Mouse (Mus musculus) E14TG2a.4 (cell line): Measurements from ENCODE around the gene Wdr72.

Experiments
- H3K27me3 ChIP-seq: 2 replicates; pipeline ENCODE4 v1.6.1; 2014; ENCODE audit warnings: low read length, control low read depth; ENCODE audit not compliant: insufficient read depth
- H3K36me3 ChIP-seq: 2 replicates; pipeline ENCODE4 v1.6.1; 2014; ENCODE audit warnings: low read length, control low read depth; ENCODE audit not compliant: insufficient read depth
- H3K4me1 ChIP-seq: replicated peaks from 2 replicates; pipeline ENCODE4 v1.6.1; 2014; ENCODE audit warnings: low read depth, low read length, control low read depth
- H3K4me3 ChIP-seq: replicated peaks from 2 replicates; pipeline ENCODE4 v1.5.1; 2014; ENCODE audit warnings: mild to moderate bottlenecking, low read length
- H3K9me3 ChIP-seq: 2 replicates; pipeline ENCODE4 v1.6.1; 2014; ENCODE audit warnings: low read length, control low read depth
- CTCF ChIP-seq: conservative IDR thresholded peaks from 2 replicates; pipeline ENCODE4 v1.5.1; 2014; ENCODE audit warnings: low read length
- NANOG ChIP-seq: IDR thresholded peaks from 2 replicates; pipeline ENCODE4 v1.6.1; 2014; ENCODE audit warnings: borderline replicate concordance, low read length, mixed read lengths
- POU5F1 ChIP-seq: IDR thresholded peaks from 2 replicates; pipeline ENCODE4 v1.6.1; 2014; ENCODE audit warnings: low read length, borderline replicate concordance

Wdr72 gene

DNA sequence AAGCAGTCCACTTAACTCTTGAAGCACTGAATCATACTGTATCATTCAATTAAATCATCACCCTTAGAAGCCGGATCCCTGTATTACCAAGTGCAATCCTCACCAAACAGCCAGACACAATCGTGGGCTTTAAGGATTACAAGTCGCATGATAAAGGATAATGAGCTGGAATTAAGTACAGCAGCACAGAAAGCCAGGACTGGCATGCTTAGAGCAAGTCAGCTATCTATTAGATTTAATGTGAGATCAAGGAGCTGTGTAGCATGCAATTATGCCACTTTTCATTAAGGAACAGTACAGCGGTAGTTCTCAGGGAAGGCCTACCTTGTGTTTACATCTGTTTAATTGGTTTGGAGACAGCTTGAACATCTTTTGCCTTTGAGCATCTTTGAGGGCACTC lies 148.2 kb downstream of the Wdr72 start:
- Histone ChIP-seq H3K9me3 (no peaks in the 10 kb centered on the region), H3K4me1 (no peaks in the 10 kb centered on the region), H3K36me3 (no peaks in the 10 kb centered on the region), H3K4me3 (no peak overlapping the region), H3K27me3 (no peaks in the 10 kb centered on the region)
- TF ChIP-seq POU5F1 (no peak), NANOG (no peak)

DNA sequence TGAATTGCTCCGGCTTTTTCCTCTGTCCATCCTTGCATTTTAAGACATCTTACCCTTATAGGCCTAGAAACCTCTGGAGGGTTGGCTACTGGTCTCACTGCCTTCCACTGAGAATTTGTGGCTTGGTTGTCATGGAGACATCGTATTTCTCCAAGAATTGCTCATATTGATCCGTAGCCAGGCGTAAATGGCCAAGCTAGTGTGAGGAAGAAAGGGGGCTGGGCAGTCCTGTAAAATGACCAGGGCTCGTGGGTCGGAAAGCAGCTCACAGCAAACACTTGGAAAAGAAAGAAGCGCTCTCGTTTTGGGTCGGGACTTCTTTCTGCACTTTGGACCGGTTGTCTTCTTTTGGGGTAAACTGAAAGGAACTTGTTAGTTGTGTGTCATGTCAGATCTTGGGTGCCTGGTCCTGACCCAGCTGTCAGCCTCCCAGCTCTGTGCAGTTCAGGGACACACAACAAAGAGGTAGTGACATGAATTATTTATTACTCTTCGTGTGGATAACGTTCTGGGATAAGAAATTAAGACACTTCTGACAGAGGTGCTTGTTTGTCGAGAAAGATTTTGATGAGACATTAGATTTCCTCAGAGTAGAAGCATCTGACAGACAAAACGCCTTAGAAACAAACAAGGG lies 167.7 kb downstream of the Wdr72 start:
- no peaks in the 10 kb centered on the region for H3K27me3 ChIP-seq
- TF ChIP-seq POU5F1 (no peak), CTCF (no peak), NANOG (no peak)
- no peaks in the 10 kb centered on the region for H3K36me3 ChIP-seq
- H3K4me3 ChIP-seq, result no peak overlapping the region
- no peaks in the 10 kb centered on the region for H3K4me1 ChIP-seq
- no peaks in the 10 kb centered on the region for H3K9me3 ChIP-seq

DNA sequence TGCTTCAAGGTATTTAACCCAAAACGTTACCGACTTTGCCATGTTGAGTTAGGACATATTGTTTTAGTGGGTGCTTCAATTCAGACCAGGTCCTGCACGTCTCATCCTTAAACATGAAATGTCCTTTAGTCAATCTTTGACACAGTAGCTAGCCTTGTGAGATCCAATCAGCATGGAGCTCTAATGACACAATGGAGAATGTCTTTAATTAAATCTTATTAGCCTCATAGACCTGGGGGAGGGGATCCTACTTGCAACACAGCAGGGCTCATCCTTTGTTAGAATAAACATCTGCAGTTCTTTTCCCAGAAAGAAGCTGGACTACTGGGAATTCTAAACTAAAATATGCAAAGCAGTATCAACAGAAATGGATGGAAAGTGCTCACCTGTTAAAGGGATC lies 171.9 kb downstream of the Wdr72 start:
- H3K9me3 ChIP-seq, result no peaks in the 10 kb centered on the region
- TF ChIP-seq CTCF (no peak), NANOG (no peak), POU5F1 (no peak)

GRCm38 (mm10) chr9:74286210-74286609 lies 176.1 kb downstream of the Wdr72 start:
- Histone ChIP-seq H3K36me3 (no peaks in the 10 kb centered on the region), H3K9me3 (no peaks in the 10 kb centered on the region), H3K4me1 (no peaks in the 10 kb centered on the region), H3K27me3 (no peaks in the 10 kb centered on the region), H3K4me3 (no peak overlapping the region)
- TF ChIP-seq POU5F1 (no peak), CTCF (no peak)

More for the DNA sequence above, 171.9 kb downstream of the Wdr72 start:
- no peak overlapping the region for H3K4me3 ChIP-seq
- no peaks in the 10 kb centered on the region for H3K4me1 ChIP-seq
- H3K27me3 ChIP-seq, result no peaks in the 10 kb centered on the region
- no peaks in the 10 kb centered on the region for H3K36me3 ChIP-seq

- H3K4me3 ChIP-seq, result no peak overlapping the region
- H3K27me3 ChIP-seq, result no peaks in the 10 kb centered on the region
- H3K4me1 ChIP-seq, result no peaks in the 10 kb centered on the region
- H3K9me3 ChIP-seq, result no peaks in the 10 kb centered on the region
- H3K36me3 ChIP-seq, result no peaks in the 10 kb centered on the region
- TF ChIP-seq POU5F1, result no peak
- no peak for TF ChIP-seq CTCF
- TF ChIP-seq NANOG, result no peak
Measured at GRCm38 (mm10) chr9:74294479-74294878, 184.3 kb downstream of the Wdr72 start.

- H3K27me3 ChIP-seq, result no peaks in the 10 kb centered on the region
- H3K4me3 ChIP-seq, result no peak overlapping the region
- TF ChIP-seq CTCF, result no peak
- no peak for TF ChIP-seq POU5F1
- TF ChIP-seq NANOG, result no peak
- H3K4me1 ChIP-seq, result no peaks in the 10 kb centered on the region
- no peaks in the 10 kb centered on the region for H3K36me3 ChIP-seq
- no peaks in the 10 kb centered on the region for H3K9me3 ChIP-seq
Measured at GRCm38 (mm10) chr9:74318771-74319170, 208.6 kb downstream of the Wdr72 start.

DNA sequence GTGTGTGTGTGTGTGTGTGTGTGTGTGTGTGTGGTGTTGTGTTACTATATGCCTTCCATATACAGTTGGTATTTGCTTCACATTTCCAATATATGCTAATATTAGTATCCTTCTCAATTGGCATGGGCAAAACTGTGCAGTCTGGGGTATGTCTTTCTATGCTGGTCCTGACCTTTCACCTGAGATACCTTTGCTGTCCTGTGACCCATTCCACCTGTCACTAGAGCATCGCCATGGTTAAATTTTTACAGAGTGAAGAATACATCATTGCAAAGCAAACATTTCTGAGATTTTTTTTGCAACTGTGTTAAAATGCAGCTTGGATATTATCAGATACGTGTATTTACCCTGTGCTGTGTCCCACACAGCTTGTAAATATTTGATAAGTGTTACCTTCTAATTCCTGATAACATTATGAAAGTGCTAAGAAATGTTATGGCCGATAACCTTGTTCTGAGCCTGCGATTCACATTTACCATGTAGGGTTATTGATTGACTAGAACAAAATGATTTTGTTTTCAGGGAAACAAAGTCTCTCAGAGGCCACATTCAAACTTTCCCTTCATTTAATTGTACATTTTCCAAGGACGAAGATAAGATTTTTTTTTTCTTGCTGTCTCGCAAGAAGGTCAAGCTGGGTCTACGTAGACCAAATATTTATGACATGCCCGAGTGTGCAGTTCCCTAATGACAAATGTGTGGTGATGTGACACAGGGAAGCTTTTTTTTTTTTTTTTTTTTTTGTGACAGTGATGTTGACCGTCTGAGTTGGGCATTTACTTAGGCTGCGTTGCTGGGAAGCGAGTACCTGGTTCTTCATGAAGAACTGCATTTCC lies 214.2 kb downstream of the Wdr72 start:
- Histone ChIP-seq H3K4me1 (no peaks in the 10 kb centered on the region), H3K9me3 (no peaks in the 10 kb centered on the region), H3K4me3 (no peak overlapping the region), H3K36me3 (no peaks in the 10 kb centered on the region), H3K27me3 (no peaks in the 10 kb centered on the region)
- TF ChIP-seq NANOG (no peak), POU5F1 (no peak), CTCF (no peak)

GRCm38 (mm10) chr9:74324925-74325295 lies 214.8 kb downstream of the Wdr72 start:
- TF ChIP-seq POU5F1, result no peak
- TF ChIP-seq CTCF, result no peak
- no peak for TF ChIP-seq NANOG
- Histone ChIP-seq H3K4me3 (no peak overlapping the region), H3K36me3 (no peaks in the 10 kb centered on the region), H3K27me3 (no peaks in the 10 kb centered on the region), H3K9me3 (no peaks in the 10 kb centered on the region), H3K4me1 (no peaks in the 10 kb centered on the region)

- no peaks in the 10 kb centered on the region for H3K27me3 ChIP-seq
- H3K9me3 ChIP-seq, result no peaks in the 10 kb centered on the region
- peaks cover 5% of the 10 kb centered on the region; the same call in 1 of the 2 replicates for H3K4me1 ChIP-seq
- H3K4me3 ChIP-seq, result no peak overlapping the region
- no peaks in the 10 kb centered on the region for H3K36me3 ChIP-seq
- no peak for TF ChIP-seq POU5F1
- no peak for TF ChIP-seq NANOG
- no peak for TF ChIP-seq CTCF
Measured at GRCm38 (mm10) chr9:74325981-74326380, 215.8 kb downstream of the Wdr72 start.
